ENCODE assay signal across 9 mouse cellular contexts in the genomic region with DNA sequence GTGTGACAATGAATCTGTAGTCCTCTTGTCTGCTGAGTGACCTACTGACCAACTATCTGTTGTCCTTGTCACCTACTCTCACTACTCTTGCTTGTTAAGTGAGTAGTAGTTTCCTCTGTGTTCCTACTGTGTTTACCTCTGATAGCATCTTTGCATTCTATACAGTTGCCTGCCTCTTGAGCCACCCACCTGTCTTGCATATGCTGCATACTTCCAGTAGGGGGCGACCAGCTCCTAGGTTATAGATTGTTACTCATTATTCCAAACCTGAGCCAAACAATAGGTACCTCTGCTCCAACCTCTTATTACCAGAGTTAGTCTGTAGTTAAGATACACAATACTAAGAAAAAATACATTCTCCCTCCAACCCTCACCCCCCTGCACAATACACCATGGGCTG. TPM values are rescaled to one million over a fixed set of nuclear protein-coding genes. Genes with fewer than 3 reads are reported as not detected.
DNase-seq lines count a peak whose midpoint lies in the region; ATAC-seq lines count a peak whose summit lies in the region.
"Had no signal": no experiment of that assay in that cellular context is flagged by ENCODE, and none has a peak within 500 bp of the region (broad histone marks: within the 10 kb centered on the region; RNA-seq: fewer than 3 reads in every experiment).

No protein-coding gene starts in this region.

- H3K27ac ChIP-seq in kidney, embryonic 14.5 days (ENCODE audit: low read depth, low read length), result no peak overlapping the region
- no peak overlapping the region for H3K27ac ChIP-seq in liver, embryonic 11.5 days (ENCODE audit: low read depth, low read length)
- H3K27ac ChIP-seq: lung, embryonic 15.5 days had no signal

- H3K9me3 ChIP-seq in kidney, embryonic 14.5 days (ENCODE audit: control insufficient read depth, low read length), result no peaks in the 10 kb centered on the region
- no peaks in the 10 kb centered on the region for H3K9me3 ChIP-seq in liver, embryonic 11.5 days (ENCODE audit: control insufficient read depth, low read length)
- H3K9me3 ChIP-seq: lung, embryonic 15.5 days had no signal

- intact Hi-C loops in gastrocnemius, postnatal 14 days (cut with DNase I; ENCODE audit: low total_unique reads), result no loop called here

- no peaks in the 10 kb centered on the region for H3K36me3 ChIP-seq in kidney, embryonic 14.5 days (ENCODE audit: control insufficient read depth, insufficient read depth, low read length)
- no peaks in the 10 kb centered on the region for H3K36me3 ChIP-seq in liver, embryonic 11.5 days (ENCODE audit: control insufficient read depth, insufficient read depth, low read length)
- H3K36me3 ChIP-seq: lung, embryonic 15.5 days had no signal

- H3K4me3 ChIP-seq in kidney, embryonic 14.5 days (ENCODE audit: low read length), result no peak overlapping the region
- no peak overlapping the region for H3K4me3 ChIP-seq in liver, embryonic 11.5 days (ENCODE audit: low read depth, low read length)
- H3K4me3 ChIP-seq: lung, embryonic 15.5 days had no signal

- peak; percentile 50; the same call in 1 of the 2 replicates for ATAC-seq in kidney, embryonic 14.5 days (ENCODE audit: low FRiP score, low TSS enrichment)
- ATAC-seq in common myeloid progenitor, adult 5-6 weeks (replicated peaks; ENCODE audit: low read depth, poor library complexity, severe bottlenecking), result peak; percentile 81
- ATAC-seq in liver, embryonic 11.5 days (replicated peaks; ENCODE audit: low FRiP score), result 0 out of 2 replicates have a peak, but pooled peaks have one; percentile 34

- no peak overlapping the region for H3K4me2 ChIP-seq in kidney, embryonic 14.5 days (replicated peaks; ENCODE audit: low read depth, low read length)
- H3K4me2 ChIP-seq in liver, embryonic 11.5 days, result no peak overlapping the region
- H3K4me2 ChIP-seq: lung, embryonic 15.5 days had no signal

- 0% methylated on average over 1 of the region's 1 CpGs for WGBS in kidney, embryonic 14.5 days
- WGBS in liver, embryonic 11.5 days, result 3% methylated on average over 1 of the region's 1 CpGs

- DNase-seq in kidney, postnatal 25 days, result no peak
- DNase-seq in ES-CJ7 (ENCODE audit: low read depth, low spot score), result peak; percentile 50
- no peak for DNase-seq in liver, embryonic 11.5 days (ENCODE audit: low spot score)
- no peak for DNase-seq in gastrocnemius, postnatal 14 days
- no peak for DNase-seq in right cerebral cortex, adult 18-20 months
- DNase-seq in kidney, adult 11 months, result no peak

- 0 out of 2 replicates have a peak, but pooled peaks cover 7% of the 10 kb centered on the region for H3K27me3 ChIP-seq in kidney, embryonic 14.5 days (ENCODE audit: control insufficient read depth, insufficient read depth, low read length)
- peaks cover 10% of the 10 kb centered on the region for H3K27me3 ChIP-seq in liver, embryonic 11.5 days (replicated peaks; ENCODE audit: control insufficient read depth, insufficient read depth, low read length)
- H3K27me3 ChIP-seq: lung, embryonic 15.5 days had no signal

- H3K4me1 ChIP-seq in kidney, embryonic 14.5 days (ENCODE audit: control insufficient read depth, insufficient read depth, low read length), result no peaks in the 10 kb centered on the region
- H3K4me1 ChIP-seq in liver, embryonic 11.5 days (replicated peaks; ENCODE audit: control insufficient read depth, insufficient read depth, low read length), result no peaks in the 10 kb centered on the region
- H3K4me1 ChIP-seq: lung, embryonic 15.5 days had no signal

- no peak overlapping the region for H3K9ac ChIP-seq in kidney, embryonic 14.5 days (ENCODE audit: low read depth, low read length)
- no peak overlapping the region for H3K9ac ChIP-seq in liver, embryonic 11.5 days (ENCODE audit: low read depth, low read length)
- H3K9ac ChIP-seq: lung, embryonic 15.5 days had no signal

RNA-seq across cellular contexts. Expression of a gene that starts 4.7 kb away (rescaled TPM):
- polyA plus RNA-seq in kidney, embryonic 14.5 days (2014; fragmentation: Nextera tagmentation; extraction: Ambion mirVana), result 10.5 and 11.9 TPM in 2 replicates
- total RNA-seq in common myeloid progenitor, adult 5-6 weeks (2017), result 1.3 and 1.4 TPM in 2 replicates
- 7.6 and 8.5 TPM in 2 replicates for polyA plus RNA-seq in liver, embryonic 11.5 days (2014; fragmentation: Nextera tagmentation; extraction: Ambion mirVana)
- 10 to 100 TPM; 16.7 to 23.6 TPM for total RNA-seq in gastrocnemius, postnatal 14 days (2021)

RNA-seq across cellular contexts. Expression of a gene that starts 26.7 kb away (rescaled TPM):
- polyA plus RNA-seq in kidney, embryonic 14.5 days (2014; fragmentation: Nextera tagmentation; extraction: Ambion mirVana), result 0.09 and 0.11 TPM in 2 replicates
- 3.8 and 4.1 TPM in 2 replicates for total RNA-seq in common myeloid progenitor, adult 5-6 weeks (2017)
- 0.18 and 0.32 TPM in 2 replicates for polyA plus RNA-seq in liver, embryonic 11.5 days (2014; fragmentation: Nextera tagmentation; extraction: Ambion mirVana)
- not detected for total RNA-seq in gastrocnemius, postnatal 14 days (2021)

RNA-seq across cellular contexts. Expression of a gene that starts 39.2 kb away (rescaled TPM):
- not detected in 2 replicates for polyA plus RNA-seq in kidney, embryonic 14.5 days (2014; fragmentation: Nextera tagmentation; extraction: Ambion mirVana)
- total RNA-seq in common myeloid progenitor, adult 5-6 weeks (2017), result not detected in 2 replicates
- not detected in 2 replicates for polyA plus RNA-seq in liver, embryonic 11.5 days (2014; fragmentation: Nextera tagmentation; extraction: Ambion mirVana)
- total RNA-seq in gastrocnemius, postnatal 14 days (2021), result 1 to 10 TPM in 1 of 2 experiments, under 1 TPM in 1; 0.11 to 1.3 TPM

RNA-seq across cellular contexts. Expression of a gene that starts 58.1 kb away (rescaled TPM):
- 5.8 and 8.2 TPM in 2 replicates for polyA plus RNA-seq in kidney, embryonic 14.5 days (2014; fragmentation: Nextera tagmentation; extraction: Ambion mirVana)
- 18.6 and 24.2 TPM in 2 replicates for total RNA-seq in common myeloid progenitor, adult 5-6 weeks (2017)
- 6.4 and 6.6 TPM in 2 replicates for polyA plus RNA-seq in liver, embryonic 11.5 days (2014; fragmentation: Nextera tagmentation; extraction: Ambion mirVana)
- total RNA-seq in gastrocnemius, postnatal 14 days (2021), result 1 to 10 TPM; 1.2 to 1.4 TPM
